Mouse (Mus musculus) embryonic facial prominence, embryonic 12.5 days (tissue): ENCODE results near the gene Gab1. TPM values are rescaled to one million over a fixed set of nuclear protein-coding genes. Genes with fewer than 3 reads are reported as not detected.

Experiments
- ATAC-seq: fragments of 200-750 bp; cut with Nextera tagmentation; 2 replicates; pipeline ENCODE4 v1.8.0; 2017; ENCODE audit not compliant: insufficient number of reproducible peaks, insufficient read depth, low FRiP score, low TSS enrichment
- H3K27ac ChIP-seq: fragments of 300-500 bp; sonication (generic); 2 replicates; pipeline ENCODE4 v1.5.1; 2016; ENCODE audit warnings: mild to moderate bottlenecking
- H3K27me3 ChIP-seq: fragments of 300-500 bp; sonication (generic); 2 replicates; pipeline ENCODE4 v1.6.1; 2016; ENCODE audit warnings: mild to moderate bottlenecking, moderate library complexity
- H3K36me3 ChIP-seq: fragments of 300-500 bp; sonication (generic); 2 replicates; pipeline ENCODE4 v1.6.1; 2016; ENCODE audit warnings: mild to moderate bottlenecking
- H3K4me1 ChIP-seq: fragments of 300-500 bp; sonication (generic); 2 replicates; pipeline ENCODE4 v1.6.1; 2016
- H3K4me2 ChIP-seq: fragments of 300-500 bp; sonication (generic); replicated peaks from 2 replicates; pipeline ENCODE4 v1.6.1; 2016; ENCODE audit warnings: mild to moderate bottlenecking, moderate library complexity
- H3K4me3 ChIP-seq: fragments of 300-500 bp; sonication (generic); 2 replicates; pipeline ENCODE4 v1.5.1; 2016; ENCODE audit warnings: mild to moderate bottlenecking
- H3K9ac ChIP-seq: fragments of 300-500 bp; sonication (generic); 2 replicates; pipeline ENCODE4 v1.6.1; 2016; ENCODE audit warnings: mild to moderate bottlenecking, moderate library complexity
- H3K9me3 ChIP-seq: fragments of 300-500 bp; sonication (generic); 2 replicates; pipeline ENCODE4 v1.6.1; 2016; ENCODE audit warnings: mild to moderate bottlenecking, moderate library complexity
- WGBS: fragments of 180-500 bp; shearing (Covaris S2); methylation state at CpG from one replicate; pipeline ENCODE4 v1.1.7; 2016; 5-methylcytosine and 5-hydroxymethylcytosine counted together
- polyA plus RNA-seq: library from polyadenylated mRNA; unstranded; fragments of >200 nt; fragmentation: Nextera tagmentation; extraction: Ambion mirVana; gene quantifications from 2 replicates; pipeline ENCODE4 v1.2.1, GENCODE M21; 2016

Gene Gab1
- polyA plus RNA-seq, 1 experiment from 2014 or later = 26.9 TPM

DNA sequence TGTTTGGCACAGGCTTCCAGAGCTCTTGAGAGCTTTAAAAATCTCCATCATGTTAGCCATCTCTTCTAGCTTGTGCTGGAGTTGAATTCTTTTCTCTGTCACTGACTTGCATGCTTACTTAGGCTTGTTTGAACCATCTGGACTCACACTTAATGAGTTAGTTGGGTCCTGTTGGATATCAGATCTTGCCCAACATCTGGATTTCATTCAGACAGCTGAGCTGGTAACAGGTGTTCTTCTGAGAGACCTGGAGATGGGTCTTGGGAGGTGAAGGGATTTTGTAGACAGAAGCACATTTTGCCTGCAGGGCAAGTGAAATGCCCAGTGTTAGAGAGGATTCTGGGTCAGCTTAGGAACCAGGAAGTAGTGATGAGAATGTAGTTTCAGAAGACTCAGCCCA lies 19.0 kb upstream of the Gab1 start:
- no peaks in the 10 kb centered on the region for H3K27me3 ChIP-seq
- no peaks in the 10 kb centered on the region for H3K9me3 ChIP-seq
- H3K36me3 ChIP-seq = no peaks in the 10 kb centered on the region
- peaks cover 9% of the 10 kb centered on the region for H3K4me1 ChIP-seq
- no peak overlapping the region for H3K27ac ChIP-seq
- no peak for ATAC-seq
- no peak overlapping the region for H3K9ac ChIP-seq
- H3K4me3 ChIP-seq = no peak overlapping the region
- no peak overlapping the region for H3K4me2 ChIP-seq

DNA sequence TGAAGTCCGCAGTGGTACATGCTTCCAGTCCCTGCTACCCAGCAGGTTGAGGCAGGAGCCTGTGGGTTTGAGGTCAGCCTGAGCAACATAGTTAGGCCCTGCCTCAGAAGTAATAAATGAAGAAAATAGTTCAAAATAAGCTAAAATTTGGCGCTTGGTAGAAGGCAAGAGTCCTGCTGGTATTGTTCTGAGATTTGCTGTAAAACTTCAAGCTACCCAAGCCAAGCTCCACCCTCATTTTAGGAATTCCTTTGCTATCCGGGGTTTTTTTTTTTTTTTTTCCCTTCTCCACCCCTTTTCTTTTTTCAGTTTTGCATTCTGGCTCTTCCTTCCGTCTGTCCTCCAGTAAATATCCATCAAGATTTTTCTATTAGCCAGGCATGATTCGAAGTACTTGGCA lies 15.7 kb upstream of the Gab1 start:
- ATAC-seq = no peak
- H3K36me3 ChIP-seq = no peaks in the 10 kb centered on the region
- 0 out of 2 replicates have a peak overlapping the region, but pooled peaks have one; percentile 30 for H3K4me2 ChIP-seq
- H3K4me3 ChIP-seq = no peak overlapping the region
- H3K27ac ChIP-seq = peak overlapping the region; percentile 41; the same call in 1 of the 2 replicates
- peaks cover 9% of the 10 kb centered on the region for H3K4me1 ChIP-seq
- whole genome bisulfite sequencing = 68% methylated on average over 5 of the region's 5 CpGs
- H3K27me3 ChIP-seq = no peaks in the 10 kb centered on the region
- no peak overlapping the region for H3K9ac ChIP-seq
- no peaks in the 10 kb centered on the region for H3K9me3 ChIP-seq

DNA sequence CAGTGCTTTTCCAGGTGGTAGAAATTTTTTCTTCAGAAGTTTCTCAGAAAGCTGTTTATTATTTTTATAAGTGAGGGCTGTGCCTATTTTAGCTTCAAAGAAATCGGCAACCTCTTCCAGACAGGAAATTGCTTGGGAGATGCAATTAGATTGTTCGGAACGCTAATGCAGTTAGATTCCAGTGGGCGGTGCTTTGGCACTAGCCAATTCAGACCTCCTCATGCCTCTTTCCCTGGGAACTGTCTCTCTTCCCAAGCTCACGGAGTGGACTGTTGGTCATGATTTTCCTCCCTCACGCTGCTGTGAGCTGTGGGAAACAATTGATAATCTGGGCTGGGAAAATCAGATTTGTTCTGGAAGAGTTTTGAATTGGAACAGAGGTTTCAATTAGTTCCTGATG lies 15.1 kb upstream of the Gab1 start:
- Histone ChIP-seq H3K27ac (peak overlapping the region; percentile 47; the same call in 1 of the 2 replicates), H3K4me3 (no peak overlapping the region), H3K4me1 (peaks cover 9% of the 10 kb centered on the region), H3K36me3 (no peaks in the 10 kb centered on the region), H3K9me3 (no peaks in the 10 kb centered on the region), H3K27me3 (no peaks in the 10 kb centered on the region), H3K4me2 (peak overlapping the region; percentile 30), H3K9ac (no peak overlapping the region)
- 10% methylated on average over 6 of the region's 6 CpGs for WGBS
- no peak for ATAC-seq

DNA sequence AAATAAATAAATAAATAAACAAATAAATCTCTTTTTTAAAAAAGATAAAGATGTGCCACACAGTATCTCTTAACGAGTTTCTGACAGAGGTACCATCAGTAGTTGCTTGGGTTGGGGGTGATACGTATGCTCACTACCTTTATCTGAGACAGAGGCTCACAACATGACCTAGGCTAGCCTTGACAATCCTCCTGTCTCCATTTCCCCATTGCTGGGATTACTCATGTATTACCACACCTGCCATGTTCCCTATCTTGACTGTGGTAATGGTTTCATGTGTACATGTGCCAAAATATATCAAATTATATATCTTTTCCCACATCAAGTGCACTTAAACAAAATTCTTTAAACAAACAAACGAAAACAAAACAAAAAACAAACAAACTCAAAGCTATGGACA lies 14.2 kb upstream of the Gab1 start:
- H3K4me2 ChIP-seq = no peak overlapping the region
- no peaks in the 10 kb centered on the region for H3K36me3 ChIP-seq
- H3K9me3 ChIP-seq = no peaks in the 10 kb centered on the region
- H3K4me3 ChIP-seq = no peak overlapping the region
- no peak overlapping the region for H3K27ac ChIP-seq
- peaks cover 9% of the 10 kb centered on the region for H3K4me1 ChIP-seq
- no peaks in the 10 kb centered on the region for H3K27me3 ChIP-seq
- H3K9ac ChIP-seq = no peak overlapping the region
- 83% methylated on average over 3 of the region's 3 CpGs for WGBS
- ATAC-seq = no peak

DNA sequence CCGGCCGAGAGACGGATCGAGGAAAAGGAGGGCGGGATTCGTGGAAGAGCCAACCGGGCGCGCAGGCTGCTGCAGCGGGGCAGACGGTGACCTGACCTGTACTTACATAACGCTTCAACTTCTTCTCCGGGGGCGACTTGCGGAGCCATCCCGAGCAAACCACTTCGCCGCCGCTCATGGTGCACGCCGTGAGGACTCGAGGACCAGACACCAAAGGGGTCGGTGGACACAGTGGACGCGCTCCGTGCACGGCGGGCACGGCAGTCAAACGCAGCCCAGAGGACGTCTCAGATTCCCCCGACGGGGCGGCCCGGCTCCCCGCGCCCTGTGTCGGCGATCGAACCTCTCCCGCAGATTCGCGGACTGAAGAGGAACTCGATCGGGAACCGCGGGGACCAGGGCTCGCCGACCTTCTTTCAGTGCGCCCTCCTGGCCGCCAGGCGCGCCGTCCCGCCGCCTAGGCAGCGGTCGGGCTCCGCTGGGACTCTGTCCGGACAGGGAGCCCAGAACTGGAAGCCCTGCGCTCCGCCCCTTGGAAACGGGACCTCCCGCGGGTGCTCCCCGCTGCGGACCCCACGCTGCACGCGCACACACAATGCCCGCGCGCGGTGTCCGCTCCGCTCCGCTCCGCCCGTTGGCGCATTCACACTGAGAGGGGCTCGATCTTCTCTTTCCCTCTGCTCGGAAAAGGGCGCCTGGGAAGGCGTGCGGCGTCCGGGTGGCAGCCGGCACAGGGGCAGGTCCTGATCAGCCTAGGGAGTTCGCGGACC lies 708 bp downstream of the Gab1 start:
- Histone ChIP-seq H3K4me3 (peak overlapping the region; percentile 86), H3K4me1 (peaks cover 14% of the 10 kb centered on the region), H3K9ac (peak overlapping the region; percentile 82), H3K36me3 (no peaks in the 10 kb centered on the region), H3K27ac (peak overlapping the region; percentile 99), H3K4me2 (peak overlapping the region; percentile 69), H3K9me3 (no peaks in the 10 kb centered on the region), H3K27me3 (no peaks in the 10 kb centered on the region)
- peak; percentile 69 for ATAC-seq
- WGBS = under 1% methylated on average over 82 of the region's 90 CpGs

DNA sequence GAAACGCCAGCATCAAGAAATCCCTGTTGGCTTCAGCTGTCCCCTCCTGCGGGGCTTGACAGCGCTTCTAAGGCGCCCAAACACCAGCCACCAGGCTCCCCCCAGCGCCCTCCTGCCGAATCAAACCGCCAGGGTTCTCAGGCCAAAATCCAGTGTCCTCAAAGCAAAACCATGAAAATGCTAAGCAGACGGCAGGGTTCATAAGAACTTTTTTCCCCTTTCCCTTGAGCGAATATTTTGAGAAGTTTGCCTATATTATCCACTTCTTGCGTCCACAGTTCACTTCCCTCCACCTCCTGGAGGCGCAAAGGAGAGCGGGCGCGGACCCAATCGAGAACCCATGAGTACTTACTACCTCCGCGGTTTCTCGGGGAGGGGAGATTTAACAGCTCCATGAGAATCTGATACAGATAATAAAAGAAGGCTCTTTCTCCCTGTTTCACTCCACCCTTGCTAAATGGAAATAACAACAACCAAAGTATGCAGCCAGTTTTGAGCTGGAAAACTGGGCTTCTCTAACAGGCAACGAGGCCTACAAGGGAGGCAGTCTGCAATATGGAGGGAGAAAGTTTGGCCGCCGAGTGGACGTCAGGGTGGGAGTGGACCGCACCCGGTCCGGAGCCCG lies 1.4 kb downstream of the Gab1 start:
- Histone ChIP-seq H3K36me3 (no peaks in the 10 kb centered on the region), H3K9me3 (no peaks in the 10 kb centered on the region), H3K27ac (peak overlapping the region; percentile 99), H3K9ac (peak overlapping the region; percentile 82), H3K27me3 (no peaks in the 10 kb centered on the region), H3K4me2 (peak overlapping the region; percentile 69), H3K4me1 (peaks cover 14% of the 10 kb centered on the region), H3K4me3 (peak overlapping the region; percentile 86)
- ATAC-seq = no peak
- under 1% methylated on average over 26 of the region's 26 CpGs for WGBS

DNA sequence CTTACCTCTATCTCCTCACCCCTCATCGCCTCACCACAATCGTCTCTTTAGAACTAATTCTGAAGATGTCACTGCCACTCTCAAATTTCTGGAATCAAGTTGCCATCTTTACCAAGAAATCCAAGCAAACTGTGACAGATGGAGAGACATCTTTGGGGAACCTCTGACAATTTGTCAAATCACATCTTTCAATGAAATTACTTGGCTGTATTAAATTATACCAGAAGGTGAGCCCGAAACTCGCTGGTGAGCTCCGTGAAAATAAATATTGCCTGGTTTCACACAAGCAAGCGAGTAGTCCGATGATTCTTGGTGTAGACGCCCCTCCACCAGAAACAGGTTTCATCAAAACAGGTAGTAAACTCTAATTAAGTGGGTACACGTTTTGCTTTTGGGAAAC lies 2.2 kb downstream of the Gab1 start:
- H3K27ac ChIP-seq = no peak overlapping the region
- peak overlapping the region; percentile 69 for H3K4me2 ChIP-seq
- H3K9me3 ChIP-seq = no peaks in the 10 kb centered on the region
- H3K27me3 ChIP-seq = no peaks in the 10 kb centered on the region
- H3K36me3 ChIP-seq = no peaks in the 10 kb centered on the region
- whole genome bisulfite sequencing = 39% methylated on average over 9 of the region's 9 CpGs
- H3K4me1 ChIP-seq = peaks cover 14% of the 10 kb centered on the region
- H3K9ac ChIP-seq = peak overlapping the region; percentile 82; the same call in 1 of the 2 replicates
- H3K4me3 ChIP-seq = peak overlapping the region; percentile 86
- no peak for ATAC-seq

DNA sequence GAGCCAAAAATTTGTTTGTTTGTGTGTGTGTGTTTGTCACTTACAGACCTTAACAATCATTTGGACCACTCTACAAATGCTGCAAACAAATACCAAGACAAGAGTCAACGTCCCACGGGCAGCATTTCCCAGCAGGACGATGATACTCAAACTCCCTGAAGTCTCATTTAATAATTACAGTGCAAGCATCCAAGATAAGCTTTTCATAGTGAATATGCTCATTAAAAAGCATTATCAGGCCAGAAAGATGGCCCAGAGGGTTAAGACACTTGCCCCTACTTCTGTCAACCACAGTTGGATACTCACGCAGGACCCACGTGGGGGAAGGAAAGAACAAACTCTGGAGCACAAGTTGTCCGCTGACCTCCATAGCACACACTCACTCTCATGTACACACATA lies 4.8 kb downstream of the Gab1 start:
- H3K4me1 ChIP-seq = peaks cover 27% of the 10 kb centered on the region
- no peak overlapping the region for H3K4me3 ChIP-seq
- no peak for ATAC-seq
- H3K27ac ChIP-seq = no peak overlapping the region
- H3K4me2 ChIP-seq = no peak overlapping the region
- no peaks in the 10 kb centered on the region for H3K36me3 ChIP-seq
- H3K9me3 ChIP-seq = no peaks in the 10 kb centered on the region
- no peak overlapping the region for H3K9ac ChIP-seq
- no peaks in the 10 kb centered on the region for H3K27me3 ChIP-seq
- 85% methylated on average over 6 of the region's 6 CpGs for WGBS

DNA sequence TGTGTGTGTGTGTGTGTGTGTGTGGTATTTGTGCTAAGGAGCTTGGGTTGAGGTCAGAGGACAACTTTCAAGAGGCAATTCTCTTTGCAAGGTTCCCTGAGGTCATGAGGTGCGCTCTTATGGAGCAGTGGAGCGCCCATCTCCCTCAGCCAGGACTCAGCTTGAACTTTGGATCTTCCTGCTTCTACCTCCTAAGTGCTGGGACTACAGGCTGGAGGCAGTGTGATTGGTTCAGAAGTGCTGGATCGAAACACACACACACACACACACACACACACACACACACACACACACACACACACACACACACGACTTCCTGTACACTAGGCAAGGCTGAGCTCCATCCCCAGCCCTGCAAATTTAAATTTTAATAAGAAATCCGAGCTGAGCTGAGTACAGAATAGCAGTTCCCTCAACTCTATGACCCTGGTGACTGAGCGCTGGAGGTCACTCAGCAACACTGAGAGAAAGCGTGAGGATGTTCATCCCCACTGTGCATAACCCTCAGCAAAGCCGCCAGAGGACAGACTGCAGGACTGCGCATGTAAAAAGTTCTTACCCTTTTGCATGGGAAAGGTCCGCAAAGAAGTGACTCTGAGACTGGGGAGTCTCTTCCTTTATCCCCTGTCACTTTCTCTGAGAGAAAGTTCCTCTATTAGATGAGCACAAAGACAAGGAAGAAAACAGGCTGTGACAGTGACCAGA lies 6.4 kb downstream of the Gab1 start:
- no peak overlapping the region for H3K27ac ChIP-seq
- no peak overlapping the region for H3K4me2 ChIP-seq
- H3K4me3 ChIP-seq = no peak overlapping the region
- 53% methylated on average over 10 of the region's 10 CpGs for whole genome bisulfite sequencing
- no peak overlapping the region for H3K9ac ChIP-seq
- no peak for ATAC-seq
- H3K4me1 ChIP-seq = peaks cover 40% of the 10 kb centered on the region
- no peaks in the 10 kb centered on the region for H3K36me3 ChIP-seq
- H3K9me3 ChIP-seq = no peaks in the 10 kb centered on the region
- H3K27me3 ChIP-seq = no peaks in the 10 kb centered on the region

DNA sequence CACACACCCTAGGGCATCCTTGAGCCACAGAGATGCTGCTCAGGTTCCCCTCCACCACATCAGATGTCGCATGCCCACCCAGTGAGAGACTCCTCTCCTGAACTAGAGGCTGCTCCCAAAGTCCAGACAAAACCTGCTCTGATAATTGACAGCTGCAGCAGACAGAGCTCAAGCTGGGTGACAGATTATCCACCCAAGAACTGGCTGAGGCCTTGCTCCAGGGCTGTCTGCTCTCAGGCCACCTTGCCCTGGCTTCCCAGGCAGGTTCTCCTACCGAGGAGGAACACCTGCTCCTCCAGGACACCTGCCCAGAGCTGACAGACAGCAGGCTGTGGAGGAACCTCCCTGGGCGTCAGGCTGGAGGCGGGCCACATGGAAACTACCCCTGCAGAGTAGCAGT lies 7.6 kb downstream of the Gab1 start:
- Histone ChIP-seq H3K4me2 (no peak overlapping the region), H3K36me3 (no peaks in the 10 kb centered on the region), H3K27ac (no peak overlapping the region), H3K9me3 (no peaks in the 10 kb centered on the region), H3K27me3 (no peaks in the 10 kb centered on the region), H3K9ac (no peak overlapping the region), H3K4me3 (no peak overlapping the region), H3K4me1 (peaks cover 34% of the 10 kb centered on the region)
- WGBS = 36% methylated on average over 4 of the region's 4 CpGs
- ATAC-seq = no peak

DNA sequence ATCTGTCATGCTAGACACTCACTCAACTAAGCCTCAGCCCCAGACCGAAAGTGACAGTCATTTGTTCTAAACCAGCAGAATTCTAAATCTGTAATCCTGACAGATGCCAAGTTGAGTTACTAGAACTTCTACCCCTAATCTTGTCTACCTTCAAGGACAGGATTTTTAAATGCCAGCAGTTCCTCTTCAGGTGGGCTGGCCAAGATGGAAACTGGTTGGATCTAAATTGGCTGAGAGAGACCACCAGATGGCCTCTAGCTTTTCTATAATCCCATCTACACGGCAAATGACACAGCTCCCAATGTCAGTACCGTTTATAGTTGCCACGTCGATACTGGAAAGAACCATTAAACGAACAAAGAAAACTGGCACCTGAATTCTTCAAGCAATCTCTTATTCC lies 8.9 kb downstream of the Gab1 start:
- Histone ChIP-seq H3K9me3 (no peaks in the 10 kb centered on the region), H3K4me3 (no peak overlapping the region), H3K27me3 (no peaks in the 10 kb centered on the region), H3K27ac (no peak overlapping the region), H3K9ac (no peak overlapping the region), H3K4me1 (peaks cover 28% of the 10 kb centered on the region), H3K4me2 (no peak overlapping the region), H3K36me3 (no peaks in the 10 kb centered on the region)
- 88% methylated on average over 6 of the region's 6 CpGs for whole genome bisulfite sequencing
- no peak for ATAC-seq
